ENCODE assay signal across 8 mouse cellular contexts in the genomic region with DNA sequence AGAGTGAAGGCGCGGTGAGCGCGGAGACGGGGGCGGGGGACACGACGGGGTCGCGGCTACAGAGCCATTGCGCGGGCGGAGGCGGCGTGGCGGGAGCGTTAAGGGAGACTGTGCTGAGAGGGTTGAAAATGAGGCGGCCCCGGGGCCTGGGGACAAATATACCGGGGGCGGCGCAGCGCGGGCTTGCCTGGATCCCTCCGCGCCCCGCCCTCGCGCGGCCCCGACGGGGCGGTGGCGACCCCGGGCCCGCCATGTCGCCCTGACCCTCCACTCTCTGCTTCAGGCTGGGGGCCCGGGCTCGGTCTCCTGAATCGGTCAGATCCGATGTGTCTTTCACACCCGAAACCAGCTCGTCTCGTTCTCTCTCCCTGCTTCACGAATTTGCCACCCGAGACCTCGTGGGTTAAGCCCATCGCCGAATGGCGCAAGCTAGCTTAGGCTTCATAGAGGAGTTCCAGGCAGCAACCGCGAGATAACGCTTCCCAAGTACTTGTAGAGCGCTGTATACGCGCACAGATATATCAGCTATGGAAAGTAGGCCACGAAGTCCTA. TPM values are rescaled to one million over a fixed set of nuclear protein-coding genes. Genes with fewer than 3 reads are reported as not detected.
DNase-seq lines count a peak whose midpoint lies in the region; ATAC-seq and TF ChIP-seq lines count a peak whose summit lies in the region.

TSS of gene Atf5 (minus strand) at position 189 of the 552 bp plus-strand sequence.

- H3K79me2 ChIP-seq in myocyte (ENCODE audit: control insufficient read depth, insufficient read depth): peaks cover 74% of the 10 kb centered on the region

- WGBS in forebrain, embryonic 14.5 days: under 1% methylated on average over 51 of the region's 57 CpGs
- WGBS in hindbrain, embryonic 11.5 days: 1% methylated on average over 52 of the region's 57 CpGs
- under 1% methylated on average over 49 of the region's 57 CpGs for WGBS in limb, embryonic 15.5 days

- peak within 1 kb of the TSS; percentile 90 for H3K27ac ChIP-seq in forebrain, embryonic 14.5 days (ENCODE audit: low read depth, low read length)
- peak within 1 kb of the TSS; percentile 93 for H3K27ac ChIP-seq in hindbrain, embryonic 11.5 days (ENCODE audit: low read depth, low read length)
- H3K27ac ChIP-seq in limb, embryonic 15.5 days: peak within 1 kb of the TSS; percentile 98

- peak within 1 kb of the TSS; percentile 87 for H3K4me2 ChIP-seq in forebrain, embryonic 14.5 days (ENCODE audit: low read length)
- peak within 1 kb of the TSS; percentile 80 for H3K4me2 ChIP-seq in hindbrain, embryonic 11.5 days (replicated peaks; ENCODE audit: low read depth, low read length)
- peak within 1 kb of the TSS; percentile 71 for H3K4me2 ChIP-seq in limb, embryonic 15.5 days
- peak within 1 kb of the TSS; percentile 97 for H3K4me2 ChIP-seq in myocyte (ENCODE audit: low read depth)

- ATAC-seq in forebrain, embryonic 14.5 days: no peak; the same call in 1 of the 2 replicates
- peak; percentile 26 for ATAC-seq in hindbrain, embryonic 11.5 days (ENCODE audit: low FRiP score)
- ATAC-seq in limb, embryonic 15.5 days (ENCODE audit: insufficient number of reproducible peaks, low FRiP score, low TSS enrichment, low read depth): peak; percentile 17; the same call in 1 of the 2 replicates

- H3K9ac ChIP-seq in forebrain, embryonic 14.5 days (ENCODE audit: low read length): peak within 1 kb of the TSS; percentile 91
- peak within 1 kb of the TSS; percentile 95 for H3K9ac ChIP-seq in hindbrain, embryonic 11.5 days (ENCODE audit: low read depth, low read length)
- H3K9ac ChIP-seq in limb, embryonic 15.5 days: peak within 1 kb of the TSS; percentile 92

- no peaks in the 10 kb centered on the region for H3K27me3 ChIP-seq in forebrain, embryonic 14.5 days (replicated peaks; ENCODE audit: control insufficient read depth, insufficient read depth, low read length)
- no peaks in the 10 kb centered on the region for H3K27me3 ChIP-seq in hindbrain, embryonic 11.5 days (ENCODE audit: control insufficient read depth, insufficient read depth, low read length)
- no peaks in the 10 kb centered on the region for H3K27me3 ChIP-seq in limb, embryonic 15.5 days
- no peaks in the 10 kb centered on the region for H3K27me3 ChIP-seq in myocyte (ENCODE audit: control insufficient read depth, insufficient read depth, insufficient read length)

- H3K4me1 ChIP-seq in forebrain, embryonic 14.5 days (ENCODE audit: control insufficient read depth, insufficient read depth, low read length): peaks cover 28% of the 10 kb centered on the region
- peaks cover 17% of the 10 kb centered on the region for H3K4me1 ChIP-seq in hindbrain, embryonic 11.5 days (replicated peaks; ENCODE audit: control insufficient read depth, insufficient read depth, low read length)
- H3K4me1 ChIP-seq in limb, embryonic 15.5 days: peaks cover 50% of the 10 kb centered on the region

- no peaks in the 10 kb centered on the region for H3K9me3 ChIP-seq in forebrain, embryonic 14.5 days (replicated peaks; ENCODE audit: control insufficient read depth, low read length)
- no peaks in the 10 kb centered on the region for H3K9me3 ChIP-seq in hindbrain, embryonic 11.5 days (ENCODE audit: control insufficient read depth, low read length)
- no peaks in the 10 kb centered on the region for H3K9me3 ChIP-seq in limb, embryonic 15.5 days

- 0 out of 2 replicates have a peak, but pooled peaks cover 7% of the 10 kb centered on the region for H3K36me3 ChIP-seq in forebrain, embryonic 14.5 days (ENCODE audit: control insufficient read depth, insufficient read depth, low read length)
- no peaks in the 10 kb centered on the region for H3K36me3 ChIP-seq in hindbrain, embryonic 11.5 days (ENCODE audit: control insufficient read depth, insufficient read depth, low read length)
- peaks cover 24% of the 10 kb centered on the region for H3K36me3 ChIP-seq in limb, embryonic 15.5 days
- peaks cover 25% of the 10 kb centered on the region for H3K36me3 ChIP-seq in myocyte (ENCODE audit: control insufficient read depth, insufficient read depth)

- H3ac ChIP-seq in myocyte (ENCODE audit: control insufficient read depth, insufficient read length): peak within 1 kb of the TSS; percentile 65

- DNase-seq in left cerebral cortex, adult 18-20 months (ENCODE audit: low spot score in 2 of 2): peak in 1 of 2 experiments; percentile 38
- DNase-seq in left cerebral cortex, adult 11 months (ENCODE audit: low spot score): no peak
- peak; percentile 70 to 79 for DNase-seq in adrenal gland, postnatal 36 days
- DNase-seq in forebrain, embryonic 14.5 days (ENCODE audit: low spot score): peak; percentile 49
- DNase-seq in hindbrain, embryonic 11.5 days (ENCODE audit: low spot score): peak; percentile 75
- no peak for DNase-seq in right cerebral cortex, adult 2 months (ENCODE audit: low spot score in 2 of 2)

- peak within 1 kb of the TSS; percentile 90 for H3K4me3 ChIP-seq in forebrain, embryonic 14.5 days (ENCODE audit: low read depth, low read length)
- H3K4me3 ChIP-seq in hindbrain, embryonic 11.5 days (ENCODE audit: low read depth, low read length): peak within 1 kb of the TSS; percentile 92
- peak within 1 kb of the TSS; percentile 86 for H3K4me3 ChIP-seq in limb, embryonic 15.5 days
- H3K4me3 ChIP-seq in myocyte: peak within 1 kb of the TSS; percentile 94

- peak; percentile 89 for TF ChIP-seq POLR2A in myocyte (IDR thresholded peaks at IDR 0.05; ENCODE audit: insufficient read length, low read depth)

TF ChIP-seq in myocyte, 11 proteins besides CTCF, POLR2A, EP300 and RAD21:
- peak; percentile 88 for TF ChIP-seq POLR2AphosphoS2 (IDR thresholded peaks at IDR 0.05; ENCODE audit: insufficient read length, low read depth)
- peak; percentile 2 for TF ChIP-seq SRF (IDR thresholded peaks at IDR 0.05; ENCODE audit: control insufficient read depth, insufficient read length, low read depth)
- TF ChIP-seq MYOG (IDR thresholded peaks at IDR 0.05; ENCODE audit: control insufficient read depth in 1 of 3, insufficient read depth in 1 of 3, insufficient read length in 2 of 3, low read depth in 2 of 3): peak in 1 of 3 experiments; percentile 5
- TF ChIP-seq TCF12 (IDR thresholded peaks at IDR 0.05; ENCODE audit: insufficient read depth, poor library complexity, severe bottlenecking): no peak
- TF ChIP-seq CEBPB (IDR thresholded peaks at IDR 0.05; ENCODE audit: insufficient read depth, poor library complexity, severe bottlenecking): no peak
- TF ChIP-seq MAX (IDR thresholded peaks at IDR 0.05; ENCODE audit: low read depth): no peak

RNA-seq across cellular contexts. Expression of gene Atf5, which starts in this region (rescaled TPM):
- total RNA-seq in left cerebral cortex, adult 18-20 months (2021): 10 to 100 TPM; 21.2 to 27.8 TPM
- 100 to 1,000 TPM; 135 to 151 TPM for total RNA-seq in adrenal gland, postnatal 36 days (2021)
- polyA plus RNA-seq in forebrain, embryonic 14.5 days (2014; fragmentation: Nextera tagmentation; extraction: Ambion mirVana): 4.2 and 4.7 TPM in 2 replicates
- 1.9 and 2.0 TPM in 2 replicates for polyA plus RNA-seq in hindbrain, embryonic 11.5 days (2014; fragmentation: Nextera tagmentation; extraction: Ambion mirVana)
- 5.7 and 6.2 TPM in 2 replicates for polyA plus RNA-seq in limb, embryonic 15.5 days (2015; fragmentation: Nextera tagmentation; extraction: Ambion mirVana)
- 939 TPM for polyA plus RNA-seq in myocyte (2012; fragmentation: generic; extraction: Trizol)

Comparison
In these comparisons a context has a peak if more than half of its experiments do, and no peak if none do; other contexts are left out.
1. RNA of gene Atf5 (total RNA-seq): 135 to 151 TPM in adrenal gland, postnatal 36 days; 21.2 to 27.8 TPM in left cerebral cortex, adult 18-20 months; every median in the first group is over 4 times any median in the second.
2. RNA of gene Atf5 (polyA plus RNA-seq): 939 TPM in myocyte (single experiment); 5.7 to 6.2 TPM in limb, embryonic 15.5 days, 4.2 to 4.7 TPM in forebrain, embryonic 14.5 days and 1.9 to 2.0 TPM in hindbrain, embryonic 11.5 days; every median in the first group is over 100 times any median in the second.
3. DNase-seq: peak in adrenal gland, postnatal 36 days (2 of 2), forebrain, embryonic 14.5 days (single experiment) and hindbrain, embryonic 11.5 days (single experiment); none in left cerebral cortex, adult 11 months (single experiment) and right cerebral cortex, adult 2 months (0 of 2).
4. Peak in every context shown above with its lines, with median percentiles within 50 percentile points of each other: H3K27ac ChIP-seq, H3K4me2 ChIP-seq, H3K4me3 ChIP-seq and H3K9ac ChIP-seq.